In the genomic region with DNA sequence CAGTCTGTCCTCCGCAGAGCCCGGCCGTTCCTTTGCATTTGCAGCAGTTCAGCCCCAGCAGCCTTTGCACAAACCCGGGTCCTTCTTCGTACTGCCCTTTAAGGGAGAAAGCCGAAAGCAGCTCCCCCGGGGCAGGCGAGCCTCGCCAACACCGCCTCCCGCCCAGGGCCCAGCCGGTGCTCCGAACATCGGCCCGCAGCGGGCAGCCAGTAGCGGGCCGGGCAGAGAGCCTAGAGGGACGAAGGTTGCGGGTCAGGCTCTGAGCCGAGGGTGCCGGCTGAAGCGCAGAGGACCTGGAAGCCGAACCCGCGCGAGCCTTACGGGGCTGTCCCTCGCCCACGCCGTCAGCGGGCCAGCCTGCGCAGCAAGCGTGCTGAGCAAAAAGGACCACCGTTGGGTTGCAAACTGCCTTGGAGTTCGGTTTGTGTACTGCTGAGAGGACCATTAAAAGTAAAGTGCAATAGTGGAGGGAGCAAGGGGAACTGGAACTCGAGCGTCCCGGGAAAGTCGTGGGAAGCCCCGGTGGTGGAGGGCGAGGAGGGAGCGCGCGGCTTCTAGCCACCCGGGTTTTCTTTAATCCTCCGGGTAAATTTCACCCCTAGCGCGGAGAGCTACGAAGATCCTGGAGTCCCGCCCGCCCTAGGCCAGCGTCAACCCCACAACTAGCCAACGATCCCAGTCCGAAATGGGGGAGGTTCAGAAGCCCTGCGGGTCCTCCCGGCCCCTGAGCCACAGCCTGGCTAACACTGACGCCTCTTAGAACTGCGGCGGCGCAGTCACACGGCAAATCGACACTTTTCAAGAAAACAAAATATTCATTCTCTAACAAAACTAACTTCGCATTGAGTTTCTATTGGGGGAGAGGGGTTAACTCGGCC, we compare ENCODE assay signal across 8 mouse cellular contexts. TPM values are rescaled to one million over a fixed set of nuclear protein-coding genes. Genes with fewer than 3 reads are reported as not detected.
A peak's percentile ranks its signal among the peaks of the same experiment; 100 is the strongest.
DNase-seq lines count a peak whose midpoint lies in the region; ATAC-seq lines count a peak whose summit lies in the region.

No protein-coding gene starts in this region.

- peak overlapping the region; percentile 64 for H3K4me3 ChIP-seq in embryonic facial prominence, embryonic 14.5 days (ENCODE audit: low read depth, low read length)
- peak overlapping the region; percentile 65 for H3K4me3 ChIP-seq in heart, embryonic 10.5 days
- H3K4me3 ChIP-seq in lung, embryonic 15.5 days, result peak overlapping the region; percentile 60

- H3K9ac ChIP-seq in embryonic facial prominence, embryonic 14.5 days (ENCODE audit: low read depth, low read length), result peak overlapping the region; percentile 88
- peak overlapping the region; percentile 79 for H3K9ac ChIP-seq in lung, embryonic 15.5 days

- peaks cover 53% of the 10 kb centered on the region for H3K27me3 ChIP-seq in embryonic facial prominence, embryonic 14.5 days (replicated peaks; ENCODE audit: control insufficient read depth, insufficient read depth, low read length)
- peaks cover 29% of the 10 kb centered on the region for H3K27me3 ChIP-seq in heart, embryonic 10.5 days (ENCODE audit: insufficient read depth, poor library complexity, severe bottlenecking)
- H3K27me3 ChIP-seq in lung, embryonic 15.5 days, result peaks cover 39% of the 10 kb centered on the region

- DNase-seq in B cell, adult 2 months, result peak; percentile 46 to 53
- DNase-seq in adrenal gland, adult 2 months, result peak; percentile 89
- peak; percentile 55 for DNase-seq in embryonic facial prominence, embryonic 14.5 days (ENCODE audit: low spot score)
- DNase-seq in heart, embryonic 10.5 days (ENCODE audit: low spot score), result peak; percentile 90
- DNase-seq in kidney, adult 8-10 months, result peak; percentile 63 to 66
- DNase-seq in ovary, postnatal 14 days (ENCODE audit: low spot score), result peak; percentile 57
- DNase-seq in urinary bladder, postnatal 25 days (ENCODE audit: low spot score), result peak; percentile 61

- H3K4me1 ChIP-seq in embryonic facial prominence, embryonic 14.5 days (ENCODE audit: control insufficient read depth, insufficient read depth, low read length), result peaks cover 8% of the 10 kb centered on the region
- H3K4me1 ChIP-seq in heart, embryonic 10.5 days, result peaks cover 27% of the 10 kb centered on the region
- H3K4me1 ChIP-seq in lung, embryonic 15.5 days, result peaks cover 21% of the 10 kb centered on the region

- H3K27ac ChIP-seq in embryonic facial prominence, embryonic 14.5 days (replicated peaks; ENCODE audit: low read depth, low read length), result peak overlapping the region; percentile 82
- peak overlapping the region; percentile 92 for H3K27ac ChIP-seq in heart, embryonic 10.5 days
- H3K27ac ChIP-seq in lung, embryonic 15.5 days, result peak overlapping the region; percentile 92

- ATAC-seq in embryonic facial prominence, embryonic 14.5 days (ENCODE audit: low read depth), result peak; percentile 34
- ATAC-seq in lung, embryonic 15.5 days (ENCODE audit: borderline replicate concordance, extremely low read depth, low FRiP score, low TSS enrichment), result peak; percentile 47; the same call in 1 of the 2 replicates

- H3K36me3 ChIP-seq in embryonic facial prominence, embryonic 14.5 days (ENCODE audit: control insufficient read depth, insufficient read depth, low read length), result no peaks in the 10 kb centered on the region
- no peaks in the 10 kb centered on the region for H3K36me3 ChIP-seq in heart, embryonic 10.5 days
- H3K36me3 ChIP-seq in lung, embryonic 15.5 days, result no peaks in the 10 kb centered on the region

- H3K9me3 ChIP-seq in embryonic facial prominence, embryonic 14.5 days (ENCODE audit: control insufficient read depth, low read length), result no peaks in the 10 kb centered on the region
- no peaks in the 10 kb centered on the region for H3K9me3 ChIP-seq in heart, embryonic 10.5 days
- H3K9me3 ChIP-seq in lung, embryonic 15.5 days, result no peaks in the 10 kb centered on the region

- H3K4me2 ChIP-seq in embryonic facial prominence, embryonic 14.5 days (ENCODE audit: low read depth, low read length), result peak overlapping the region; percentile 99
- peak overlapping the region; percentile 98 for H3K4me2 ChIP-seq in lung, embryonic 15.5 days

- under 1% methylated on average over 64 of the region's 65 CpGs for WGBS in embryonic facial prominence, embryonic 14.5 days
- WGBS in heart, embryonic 10.5 days, result under 1% methylated on average over 65 of the region's 65 CpGs
- under 1% methylated on average over 65 of the region's 65 CpGs for WGBS in lung, embryonic 15.5 days

RNA-seq across cellular contexts. Expression of a gene that starts 6.6 kb away (rescaled TPM):
- 10 to 100 TPM; 22.1 to 22.7 TPM for total RNA-seq in adrenal gland, adult 2 months (2021)
- 3.7 and 4.4 TPM in 2 replicates for polyA plus RNA-seq in adrenal gland, adult 2 months (2012; rRNA removed)
- 46.1 and 49.9 TPM in 2 replicates for polyA plus RNA-seq in embryonic facial prominence, embryonic 14.5 days (2014; fragmentation: Nextera tagmentation; extraction: Ambion mirVana)
- polyA plus RNA-seq in heart, embryonic 10.5 days (2016; fragmentation: Nextera tagmentation; extraction: Ambion mirVana), result 30.9 and 32.7 TPM in 2 replicates
- polyA plus RNA-seq in lung, embryonic 15.5 days (2015; fragmentation: Nextera tagmentation; extraction: Ambion mirVana), result 23.1 and 24.1 TPM in 2 replicates

RNA-seq across cellular contexts. Expression of a gene that starts 7.2 kb away (rescaled TPM):
- 100 to 1,000 TPM in 1 of 2 experiments, 10 to 100 TPM in 1; 92.1 to 123 TPM for total RNA-seq in adrenal gland, adult 2 months (2021)
- 25.7 and 26.8 TPM in 2 replicates for polyA plus RNA-seq in adrenal gland, adult 2 months (2012; rRNA removed)
- polyA plus RNA-seq in embryonic facial prominence, embryonic 14.5 days (2014; fragmentation: Nextera tagmentation; extraction: Ambion mirVana), result 244 and 274 TPM in 2 replicates
- 208 and 252 TPM in 2 replicates for polyA plus RNA-seq in heart, embryonic 10.5 days (2016; fragmentation: Nextera tagmentation; extraction: Ambion mirVana)
- 254 and 260 TPM in 2 replicates for polyA plus RNA-seq in lung, embryonic 15.5 days (2015; fragmentation: Nextera tagmentation; extraction: Ambion mirVana)

RNA-seq across cellular contexts. Expression of a gene that starts 52.5 kb away (rescaled TPM):
- total RNA-seq in adrenal gland, adult 2 months (2021), result 1 to 10 TPM; 5.1 to 7.8 TPM
- 4.4 and 7.8 TPM in 2 replicates for polyA plus RNA-seq in adrenal gland, adult 2 months (2012; rRNA removed)
- polyA plus RNA-seq in embryonic facial prominence, embryonic 14.5 days (2014; fragmentation: Nextera tagmentation; extraction: Ambion mirVana), result 0.43 and 0.88 TPM in 2 replicates
- polyA plus RNA-seq in heart, embryonic 10.5 days (2016; fragmentation: Nextera tagmentation; extraction: Ambion mirVana), result 0.55 and 0.85 TPM in 2 replicates
- 0.36 and 1.1 TPM in 2 replicates for polyA plus RNA-seq in lung, embryonic 15.5 days (2015; fragmentation: Nextera tagmentation; extraction: Ambion mirVana)

Comparison
In these comparisons a context has a peak if more than half of its experiments do, and no peak if none do; other contexts are left out.
1. Peak in every context shown above with its lines: DNase-seq, ATAC-seq, H3K4me3 ChIP-seq and H3K27ac ChIP-seq.